Mouse (Mus musculus): ENCODE data around the gene Fuca1.

DNA sequence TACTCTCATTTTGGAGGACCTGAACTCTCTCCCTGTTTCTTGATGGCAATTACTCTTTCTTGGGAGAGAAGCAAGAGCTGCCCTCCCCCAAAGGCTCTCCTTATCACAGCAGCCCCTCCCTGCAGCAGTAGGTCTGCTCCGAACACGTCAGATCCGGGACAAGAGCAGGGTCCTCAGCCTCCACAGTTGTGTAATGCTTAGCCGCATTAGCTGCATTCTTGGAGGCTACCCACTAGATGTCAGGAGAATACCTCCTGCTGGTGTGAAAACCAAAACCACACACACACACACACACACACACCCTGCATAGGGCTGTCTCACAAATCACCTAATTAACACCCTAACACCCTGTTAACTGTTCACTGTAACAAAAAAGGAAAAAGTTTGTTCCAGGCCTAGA is 27.7 kb upstream of the Fuca1 start:
- TF ChIP-seq FLI1 (IDR thresholded peaks at IDR 0.05; ENCODE audit: low read length) (no peak), GATA1 (IDR thresholded peaks at IDR 0.05; ENCODE audit: borderline replicate concordance, low read length) (no peak)

All from megakaryocyte, embryonic 14.5 days (primary cell).